Mouse (Mus musculus): ENCODE data around the gene Med24. TPM values are rescaled to one million over a fixed set of nuclear protein-coding genes. Genes with fewer than 3 reads are reported as not detected.

The Med24 gene
- polyA plus RNA-seq, 1 experiment from 2014 or later: 42.2 TPM

- H3K4me2 ChIP-seq (ENCODE audit: low read depth, low read length): no peak overlapping the region
- H3K9ac ChIP-seq (ENCODE audit: low read length): no peak overlapping the region
- no peak for ATAC-seq (ENCODE audit: insufficient read depth, low FRiP score)
- H3K4me1 ChIP-seq (ENCODE audit: control insufficient read depth, insufficient read depth, low read length): peaks cover 6% of the 10 kb centered on the region; the same call in 1 of the 2 replicates
- no peak overlapping the region for H3K4me3 ChIP-seq (replicated peaks; ENCODE audit: low read length)
- H3K27ac ChIP-seq (ENCODE audit: low read length): no peak overlapping the region
- H3K36me3 ChIP-seq (ENCODE audit: control insufficient read depth, insufficient read depth, low read length): no peaks in the 10 kb centered on the region
- H3K9me3 ChIP-seq (replicated peaks; ENCODE audit: control insufficient read depth, low read length): no peaks in the 10 kb centered on the region
- whole genome bisulfite sequencing: 72% methylated on average over 3 of the region's 3 CpGs
- no peaks in the 10 kb centered on the region for H3K27me3 ChIP-seq (ENCODE audit: control insufficient read depth, insufficient read depth, low read length)
These were observed 4.8 kb upstream of the Med24 start for GRCm38 (mm10) chr11:98734020-98734419.

GRCm38 (mm10) chr11:98731134-98731533, 1.9 kb upstream of the Med24 start:
- ATAC-seq (ENCODE audit: insufficient read depth, low FRiP score): peak; percentile 34; the same call in 1 of the 2 replicates
- 0 out of 2 replicates have a peak, but pooled peaks cover 3% of the 10 kb centered on the region for H3K36me3 ChIP-seq (ENCODE audit: control insufficient read depth, insufficient read depth, low read length)
- 52% methylated on average over 5 of the region's 5 CpGs for WGBS

GRCm38 (mm10) chr11:98730727-98731126, 1.5 kb upstream of the Med24 start:
- H3K4me1 ChIP-seq (ENCODE audit: control insufficient read depth, insufficient read depth, low read length): peaks cover 11% of the 10 kb centered on the region; the same call in 1 of the 2 replicates
- no peak overlapping the region for H3K4me3 ChIP-seq (replicated peaks; ENCODE audit: low read length)
- 0 out of 2 replicates have a peak, but pooled peaks cover 3% of the 10 kb centered on the region for H3K36me3 ChIP-seq (ENCODE audit: control insufficient read depth, insufficient read depth, low read length)
- H3K27ac ChIP-seq (ENCODE audit: low read length): peak overlapping the region; percentile 70
- H3K4me2 ChIP-seq (ENCODE audit: low read depth, low read length): no peak overlapping the region
- H3K9ac ChIP-seq (ENCODE audit: low read length): no peak overlapping the region
- whole genome bisulfite sequencing: 63% methylated on average over 4 of the region's 4 CpGs
- no peaks in the 10 kb centered on the region for H3K9me3 ChIP-seq (replicated peaks; ENCODE audit: control insufficient read depth, low read length)
- no peaks in the 10 kb centered on the region for H3K27me3 ChIP-seq (ENCODE audit: control insufficient read depth, insufficient read depth, low read length)
- ATAC-seq (ENCODE audit: insufficient read depth, low FRiP score): 0 out of 2 replicates have a peak, but pooled peaks have one; percentile 30

More at GRCm38 (mm10) chr11:98731134-98731533, 1.9 kb upstream of the Med24 start:
- Histone ChIP-seq H3K9ac (ENCODE audit: low read length) (peak overlapping the region; percentile 14; the same call in 1 of the 2 replicates), H3K9me3 (replicated peaks; ENCODE audit: control insufficient read depth, low read length) (no peaks in the 10 kb centered on the region), H3K4me1 (ENCODE audit: control insufficient read depth, insufficient read depth, low read length) (peaks cover 11% of the 10 kb centered on the region; the same call in 1 of the 2 replicates), H3K27ac (ENCODE audit: low read length) (peak overlapping the region; percentile 70; the same call in 1 of the 2 replicates), H3K4me3 (replicated peaks; ENCODE audit: low read length) (no peak overlapping the region), H3K4me2 (ENCODE audit: low read depth, low read length) (no peak overlapping the region), H3K27me3 (ENCODE audit: control insufficient read depth, insufficient read depth, low read length) (no peaks in the 10 kb centered on the region)

- 92% methylated on average over 15 of the region's 15 CpGs for WGBS
- Histone ChIP-seq H3K9me3 (replicated peaks; ENCODE audit: control insufficient read depth, low read length) (no peaks in the 10 kb centered on the region), H3K4me2 (ENCODE audit: low read depth, low read length) (no peak overlapping the region), H3K27me3 (ENCODE audit: control insufficient read depth, insufficient read depth, low read length) (no peaks in the 10 kb centered on the region), H3K9ac (ENCODE audit: low read length) (no peak overlapping the region), H3K27ac (ENCODE audit: low read length) (no peak overlapping the region), H3K4me3 (replicated peaks; ENCODE audit: low read length) (no peak overlapping the region), H3K4me1 (ENCODE audit: control insufficient read depth, insufficient read depth, low read length) (peaks cover 20% of the 10 kb centered on the region), H3K36me3 (ENCODE audit: control insufficient read depth, insufficient read depth, low read length) (0 out of 2 replicates have a peak, but pooled peaks cover 3% of the 10 kb centered on the region)
- no peak for ATAC-seq (ENCODE audit: insufficient read depth, low FRiP score)
These were observed 3.2 kb downstream of the Med24 start for GRCm38 (mm10) chr11:98725926-98726506.

- no peak overlapping the region for H3K27ac ChIP-seq (ENCODE audit: low read length)
These were observed 6.1 kb downstream of the Med24 start for GRCm38 (mm10) chr11:98723098-98723497.

DNA sequence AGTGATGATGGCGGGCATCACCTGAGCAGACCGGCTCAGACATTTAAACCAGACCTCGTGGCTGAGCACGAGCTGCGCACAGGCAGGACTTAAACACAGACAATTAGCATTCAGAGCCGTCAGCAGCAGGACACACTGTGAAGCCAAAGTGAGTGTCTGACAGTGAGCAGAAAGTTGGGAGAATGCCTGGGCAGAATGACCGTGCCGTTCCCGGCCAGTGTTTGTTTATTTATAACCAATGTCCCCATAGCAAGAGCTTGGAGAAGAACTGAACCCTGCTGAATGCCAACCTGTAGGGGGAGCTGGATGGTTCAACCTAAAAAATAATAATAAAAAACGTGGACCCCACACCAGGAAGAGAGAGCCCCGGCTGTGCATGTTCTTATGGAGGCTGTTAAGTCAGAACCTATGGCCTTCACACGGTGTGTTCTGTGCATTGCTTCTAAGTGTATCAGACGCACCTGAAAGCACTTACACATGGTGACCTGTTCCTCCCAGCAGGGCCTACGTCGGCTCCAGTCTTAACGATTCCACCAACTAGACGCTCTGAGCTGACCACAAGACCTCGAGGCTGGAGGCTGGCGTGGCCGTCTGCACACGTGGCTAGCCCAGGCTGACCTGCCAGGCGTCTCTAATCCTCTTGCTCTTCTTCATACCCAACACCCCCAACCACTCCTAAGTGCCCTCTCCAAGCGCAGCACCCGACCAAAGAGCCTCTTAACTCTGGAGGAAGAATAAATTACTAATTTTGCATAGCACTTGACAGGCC, 7.6 kb downstream of the Med24 start:
- Histone ChIP-seq H3K4me3 (replicated peaks; ENCODE audit: low read length) (no peak overlapping the region), H3K9me3 (replicated peaks; ENCODE audit: control insufficient read depth, low read length) (no peaks in the 10 kb centered on the region), H3K36me3 (ENCODE audit: control insufficient read depth, insufficient read depth, low read length) (no peaks in the 10 kb centered on the region), H3K27ac (ENCODE audit: low read length) (peak overlapping the region; percentile 64; the same call in 1 of the 2 replicates), H3K27me3 (ENCODE audit: control insufficient read depth, insufficient read depth, low read length) (no peaks in the 10 kb centered on the region), H3K9ac (ENCODE audit: low read length) (peak overlapping the region; percentile 9; the same call in 1 of the 2 replicates), H3K4me1 (ENCODE audit: control insufficient read depth, insufficient read depth, low read length) (peaks cover 15% of the 10 kb centered on the region), H3K4me2 (ENCODE audit: low read depth, low read length) (no peak overlapping the region)
- peak; percentile 51; the same call in 1 of the 2 replicates for ATAC-seq (ENCODE audit: insufficient read depth, low FRiP score)
- WGBS: 52% methylated on average over 24 of the region's 24 CpGs

More at GRCm38 (mm10) chr11:98723098-98723497, 6.1 kb downstream of the Med24 start:
- no peaks in the 10 kb centered on the region for H3K27me3 ChIP-seq (ENCODE audit: control insufficient read depth, insufficient read depth, low read length)
- 0 out of 2 replicates have a peak, but pooled peaks cover 3% of the 10 kb centered on the region for H3K36me3 ChIP-seq (ENCODE audit: control insufficient read depth, insufficient read depth, low read length)
- WGBS: 75% methylated on average over 7 of the region's 7 CpGs
- peaks cover 15% of the 10 kb centered on the region for H3K4me1 ChIP-seq (ENCODE audit: control insufficient read depth, insufficient read depth, low read length)
- ATAC-seq (ENCODE audit: insufficient read depth, low FRiP score): no peak
- no peaks in the 10 kb centered on the region for H3K9me3 ChIP-seq (replicated peaks; ENCODE audit: control insufficient read depth, low read length)
- H3K9ac ChIP-seq (ENCODE audit: low read length): no peak overlapping the region
- H3K4me3 ChIP-seq (replicated peaks; ENCODE audit: low read length): no peak overlapping the region
- no peak overlapping the region for H3K4me2 ChIP-seq (ENCODE audit: low read depth, low read length)

DNA sequence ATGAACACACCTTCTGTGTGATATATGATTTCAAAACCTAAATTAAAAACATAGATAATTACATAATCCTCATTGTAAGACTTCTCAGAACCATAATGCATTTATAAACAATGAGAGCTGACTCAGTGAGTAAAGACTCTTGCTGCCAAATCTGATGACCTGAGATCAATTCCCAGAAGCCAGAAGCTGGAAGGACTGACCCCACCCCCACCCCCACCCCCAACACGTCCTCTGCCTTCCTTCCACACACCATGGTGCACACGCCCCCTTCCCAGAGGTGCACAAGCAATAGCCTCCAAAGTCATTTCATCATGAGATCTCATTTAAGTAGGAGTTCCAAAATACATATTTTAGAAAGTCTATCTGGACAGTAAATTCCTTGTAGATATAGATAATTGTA, 8.5 kb downstream of the Med24 start:
- Histone ChIP-seq H3K27me3 (ENCODE audit: control insufficient read depth, insufficient read depth, low read length) (no peaks in the 10 kb centered on the region), H3K4me1 (ENCODE audit: control insufficient read depth, insufficient read depth, low read length) (peaks cover 15% of the 10 kb centered on the region), H3K4me3 (replicated peaks; ENCODE audit: low read length) (no peak overlapping the region), H3K27ac (ENCODE audit: low read length) (no peak overlapping the region), H3K4me2 (ENCODE audit: low read depth, low read length) (no peak overlapping the region), H3K9ac (ENCODE audit: low read length) (no peak overlapping the region), H3K36me3 (ENCODE audit: control insufficient read depth, insufficient read depth, low read length) (no peaks in the 10 kb centered on the region), H3K9me3 (replicated peaks; ENCODE audit: control insufficient read depth, low read length) (no peaks in the 10 kb centered on the region)
- no peak for ATAC-seq (ENCODE audit: insufficient read depth, low FRiP score)
- 71% methylated on average over 2 of the region's 2 CpGs for WGBS

GRCm38 (mm10) chr11:98717904-98718303, 11.3 kb downstream of the Med24 start:
- Histone ChIP-seq H3K36me3 (ENCODE audit: control insufficient read depth, insufficient read depth, low read length) (peaks cover 7% of the 10 kb centered on the region; the same call in 1 of the 2 replicates), H3K27ac (ENCODE audit: low read length) (no peak overlapping the region), H3K9ac (ENCODE audit: low read length) (no peak overlapping the region), H3K9me3 (replicated peaks; ENCODE audit: control insufficient read depth, low read length) (no peaks in the 10 kb centered on the region), H3K4me1 (ENCODE audit: control insufficient read depth, insufficient read depth, low read length) (peaks cover 15% of the 10 kb centered on the region), H3K27me3 (ENCODE audit: control insufficient read depth, insufficient read depth, low read length) (no peaks in the 10 kb centered on the region), H3K4me3 (replicated peaks; ENCODE audit: low read length) (no peak overlapping the region), H3K4me2 (ENCODE audit: low read depth, low read length) (no peak overlapping the region)
- WGBS: 20% methylated on average over 13 of the region's 13 CpGs
- ATAC-seq (ENCODE audit: insufficient read depth, low FRiP score): no peak

- no peak overlapping the region for H3K9ac ChIP-seq (ENCODE audit: low read length)
- no peaks in the 10 kb centered on the region for H3K27me3 ChIP-seq (ENCODE audit: control insufficient read depth, insufficient read depth, low read length)
- H3K27ac ChIP-seq (ENCODE audit: low read length): no peak overlapping the region
- peaks cover 10% of the 10 kb centered on the region; the same call in 1 of the 2 replicates for H3K36me3 ChIP-seq (ENCODE audit: control insufficient read depth, insufficient read depth, low read length)
- H3K9me3 ChIP-seq (replicated peaks; ENCODE audit: control insufficient read depth, low read length): no peaks in the 10 kb centered on the region
- no peak overlapping the region for H3K4me2 ChIP-seq (ENCODE audit: low read depth, low read length)
- no peak for ATAC-seq (ENCODE audit: insufficient read depth, low FRiP score)
- peaks cover 6% of the 10 kb centered on the region for H3K4me1 ChIP-seq (ENCODE audit: control insufficient read depth, insufficient read depth, low read length)
- 93% methylated on average over 9 of the region's 9 CpGs for WGBS
- H3K4me3 ChIP-seq (replicated peaks; ENCODE audit: low read length): no peak overlapping the region
These were observed 13.3 kb downstream of the Med24 start for GRCm38 (mm10) chr11:98715946-98716345.

Measured in stomach, embryonic 16.5 days (tissue).